20 mouse cellular contexts compared by ENCODE assay signal in genomic region chr14:72942571-72942970, GRCm38 (mm10).
DNase-seq lines count a peak whose midpoint lies in the region; TF ChIP-seq lines count a peak whose summit lies in the region.
"Had no signal": no experiment of that assay in that cellular context is flagged by ENCODE, and none has a peak within 500 bp of the region (broad histone marks: within the 10 kb centered on the region; RNA-seq: fewer than 3 reads in every experiment).

No protein-coding gene starts in this region.

- H3K27ac ChIP-seq in left cerebral cortex, adult 2 months = no peak overlapping the region
- H3K27ac ChIP-seq: embryonic facial prominence, embryonic 13.5 days; embryonic facial prominence, embryonic 15.5 days; forebrain, embryonic 12.5 days had no signal

- no peak overlapping the region for H3K4me3 ChIP-seq in left cerebral cortex, adult 2 months
- H3K4me3 ChIP-seq: embryonic facial prominence, embryonic 13.5 days; embryonic facial prominence, embryonic 15.5 days; erythroblast, embryonic 14.5 days; forebrain, embryonic 12.5 days had no signal

- no peak for TF ChIP-seq CTCF in left cerebral cortex, adult 2 months (IDR thresholded peaks at IDR 0.05)

- intact Hi-C loops in left cerebral cortex, adult 2 months (cut with DNase I) = no loop called here

- DNase-seq in adrenal gland, adult 2 months = peak; percentile 35
- DNase-seq in adrenal gland, postnatal 14 days = no peak
- peak; percentile 11 for DNase-seq in Muller cell, postnatal 12 days (ENCODE audit: inconsistent ontology term)
- DNase-seq in brain, adult 2 months (ENCODE audit: low read depth, low spot score) = peak; percentile 37
- no peak for DNase-seq in left cerebral cortex, adult 2 months (ENCODE audit: extremely low spot score in 1 of 2, low spot score in 2 of 2)
- DNase-seq in lung, postnatal 25 days (ENCODE audit: low spot score) = no peak
- DNase-seq in thymus, postnatal 4 days = no peak
- DNase-seq: adrenal gland, postnatal 10 days; B cell, adult 2 months; cerebellum, adult 11 months; cerebellum, adult 18-20 months; cerebellum, adult 8-10 months; cerebellum, adult 9-11 months; cerebellum, postnatal 14 days; cerebellum, postnatal 36 days; embryo, embryonic 11 days had no signal

Comparison
In these comparisons a context has a peak if more than half of its experiments do, and no peak if none do; other contexts are left out.
1. DNase-seq: peak in adrenal gland, adult 2 months (single experiment), Muller cell, postnatal 12 days (single experiment) and brain, adult 2 months (single experiment); none in adrenal gland, postnatal 14 days (single experiment), left cerebral cortex, adult 2 months (0 of 2), lung, postnatal 25 days (single experiment) and thymus, postnatal 4 days (single experiment).